Mouse (Mus musculus) heart, embryonic 14.5 days (tissue): ENCODE results near the gene Hmg20a. TPM values are rescaled to one million over a fixed set of nuclear protein-coding genes. Genes with fewer than 3 reads are reported as not detected.

Experiments used
- ATAC-seq: fragments of 200-750 bp; cut with Nextera tagmentation; 2 replicates; pipeline ENCODE4 v1.8.0; 2017; ENCODE audit warnings: low read depth, moderate TSS enrichment; ENCODE audit not compliant: insufficient number of reproducible peaks, insufficient read depth, low FRiP score
- H3K27ac ChIP-seq, 2 experiments: fragments of 200-500 bp in 1 of 2; fragments of 300-500 bp in 1 of 2; sonication (generic) in 1 of 2; replicated peaks in 1 of 2; 2 replicates each; pipeline ENCODE4 v1.5.1; 2012 to 2014; ENCODE audit warnings: low read depth in 2 of 2, low read length in 2 of 2, control low read depth in 1 of 2, mild to moderate bottlenecking in 1 of 2, mixed read lengths in 1 of 2; ENCODE audit not compliant: control insufficient read depth in 1 of 2, insufficient read depth in 1 of 2
- H3K27me3 ChIP-seq: fragments of 300-500 bp; sonication (generic); 2 replicates; pipeline ENCODE4 v1.6.1; 2014; ENCODE audit warnings: mild to moderate bottlenecking, low read length, control low read depth; ENCODE audit not compliant: control insufficient read depth, insufficient read depth
- H3K36me3 ChIP-seq: fragments of 300-500 bp; sonication (generic); 2 replicates; pipeline ENCODE4 v1.6.1; 2014; ENCODE audit warnings: mild to moderate bottlenecking, control low read depth, low read length, mixed read lengths; ENCODE audit not compliant: control insufficient read depth, insufficient read depth
- H3K4me1 ChIP-seq, 2 experiments: fragments of 200-500 bp in 1 of 2; fragments of 300-500 bp in 1 of 2; sonication (generic) in 1 of 2; 2 replicates each; pipeline ENCODE4 v1.6.1; 2012 to 2014; ENCODE audit warnings: low read length in 2 of 2, control low read depth in 1 of 2, mixed read lengths in 1 of 2; ENCODE audit not compliant: control insufficient read depth in 2 of 2, insufficient read depth in 2 of 2
- H3K4me2 ChIP-seq: fragments of 300-500 bp; sonication (generic); 2 replicates; pipeline ENCODE4 v1.6.1; 2014; ENCODE audit warnings: mild to moderate bottlenecking, low read length
- H3K4me3 ChIP-seq, 2 experiments: fragments of 200-500 bp in 1 of 2; fragments of 300-500 bp in 1 of 2; sonication (generic) in 1 of 2; 2 replicates each; pipeline ENCODE4 v1.5.1; 2012 to 2014; ENCODE audit warnings: low read length in 2 of 2, mild to moderate bottlenecking in 2 of 2, control low read depth in 1 of 2, low read depth in 1 of 2, moderate library complexity in 1 of 2; ENCODE audit not compliant: control insufficient read depth in 1 of 2, insufficient read depth in 1 of 2
- H3K9ac ChIP-seq: fragments of 300-500 bp; sonication (generic); 2 replicates; pipeline ENCODE4 v1.6.1; 2014; ENCODE audit warnings: mild to moderate bottlenecking, low read length
- H3K9me3 ChIP-seq: fragments of 300-500 bp; sonication (generic); 2 replicates; pipeline ENCODE4 v1.6.1; 2016; ENCODE audit warnings: low read length, control low read depth; ENCODE audit not compliant: control insufficient read depth
- WGBS: fragments of 180-500 bp; shearing (Covaris S2); extraction: QIAGEN DNeasy Blood & Tissue Kit; methylation state at CpG from one replicate; pipeline ENCODE4 v1.1.7; 2014; 5-methylcytosine and 5-hydroxymethylcytosine counted together
- polyA plus RNA-seq: library from polyadenylated mRNA; unstranded; fragments of >200 nt; fragmentation: Nextera tagmentation; extraction: Ambion mirVana; gene quantifications from 2 replicates; pipeline ENCODE4 v1.2.1, GENCODE M21; 2014

Gene Hmg20a
- polyA plus RNA-seq, 1 experiment from 2014 or later, result 58.5 TPM

DNA sequence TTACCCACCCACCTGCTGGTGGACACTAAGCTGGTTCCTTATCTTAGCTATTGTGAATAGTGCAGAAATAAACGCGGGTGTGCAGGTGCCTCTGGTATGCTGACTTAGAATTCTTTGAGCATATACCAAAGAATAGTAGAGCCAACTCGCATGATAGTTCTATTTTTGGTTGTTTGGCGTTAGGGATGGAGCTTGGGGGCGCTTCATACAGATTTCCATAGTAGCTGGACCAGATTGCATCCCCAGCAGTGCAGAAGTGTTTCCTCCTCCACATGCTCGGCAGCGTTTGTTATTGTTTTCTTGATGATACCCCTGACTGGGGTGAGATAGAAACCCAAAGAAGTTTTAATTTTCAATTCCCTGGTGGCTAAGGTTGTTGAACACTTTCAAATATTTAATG, 21.3 kb downstream of the Hmg20a start:
- H3K36me3 ChIP-seq, result no peaks in the 10 kb centered on the region
- H3K4me2 ChIP-seq, result no peak overlapping the region
- no peak for ATAC-seq

DNA sequence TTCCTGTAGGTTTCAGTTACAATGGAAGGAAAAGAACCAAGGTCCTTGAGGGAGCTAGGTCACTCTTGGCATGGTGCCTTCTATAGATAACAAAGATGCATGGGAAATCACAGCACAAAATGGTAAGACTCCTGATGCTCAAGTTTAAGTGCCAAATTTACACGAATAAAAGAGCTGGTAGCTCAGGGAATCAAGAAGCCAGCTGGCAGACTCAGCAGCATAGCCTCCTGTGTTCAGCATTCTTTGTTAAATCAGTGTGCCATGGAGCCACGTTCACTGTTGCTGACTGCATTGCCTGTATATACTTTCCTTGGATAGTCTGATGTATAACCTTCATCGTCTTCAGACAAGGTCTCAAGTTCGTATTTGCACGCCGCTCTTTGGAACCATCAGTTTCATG, 33.2 kb downstream of the Hmg20a start:
- WGBS, result 81% methylated on average over 6 of the region's 6 CpGs
- no peak overlapping the region for H3K4me2 ChIP-seq
- peaks cover 0 to 8% of the 10 kb centered on the region in 2 experiments; a peak in 2 of 4 replicates for H3K4me1 ChIP-seq
- no peaks in the 10 kb centered on the region for H3K9me3 ChIP-seq
- no peak overlapping the region for H3K9ac ChIP-seq
- no peak overlapping the region for H3K27ac ChIP-seq
- no peaks in the 10 kb centered on the region for H3K27me3 ChIP-seq
- ATAC-seq, result no peak
- peaks cover 6% of the 10 kb centered on the region; the same call in 1 of the 2 replicates for H3K36me3 ChIP-seq
- H3K4me3 ChIP-seq, result no peak overlapping the region

More for the DNA sequence above, 21.3 kb downstream of the Hmg20a start:
- Histone ChIP-seq H3K27ac (no peak overlapping the region), H3K27me3 (no peaks in the 10 kb centered on the region), H3K9me3 (no peaks in the 10 kb centered on the region), H3K4me3 (no peak overlapping the region), H3K9ac (no peak overlapping the region), H3K4me1 (peaks cover 0 to 9% of the 10 kb centered on the region in 2 experiments; a peak in 1 of 4 replicates)
- WGBS, result 30% methylated on average over 7 of the region's 7 CpGs

DNA sequence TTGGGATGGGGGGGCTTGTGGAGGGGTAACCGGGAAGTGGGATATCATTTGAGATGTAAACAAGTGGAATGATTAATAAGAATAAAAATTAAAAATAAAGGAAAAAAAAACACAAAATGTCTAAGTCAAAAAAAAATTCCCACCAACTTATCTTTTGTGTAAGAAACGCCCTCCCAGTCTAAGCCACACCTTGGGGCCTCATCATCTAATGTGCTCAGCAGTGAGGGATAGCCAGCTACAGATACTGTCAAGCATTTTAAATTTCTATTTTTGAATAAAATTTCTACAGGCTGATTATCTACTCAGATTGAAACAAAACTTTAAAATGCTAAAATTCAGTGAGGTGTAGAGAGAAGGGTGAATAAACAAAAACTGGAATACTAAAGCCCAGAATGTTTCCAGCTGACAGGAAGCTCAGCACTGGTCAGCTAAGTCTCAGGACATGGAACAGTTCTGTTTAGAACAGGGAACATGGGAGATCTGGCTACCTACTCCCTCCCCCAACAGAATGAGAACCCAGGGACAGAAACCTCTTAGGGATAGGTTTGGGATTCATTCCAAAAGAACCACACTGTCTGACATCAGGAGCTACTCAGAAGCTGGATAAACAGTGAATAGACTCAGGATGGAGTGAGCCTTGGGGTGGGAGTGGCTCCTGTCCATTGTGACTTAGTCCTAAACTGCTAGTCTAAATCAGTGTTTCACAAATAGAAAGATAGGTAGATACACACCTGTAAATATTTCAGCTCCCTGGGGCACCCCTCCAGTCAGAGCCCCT, 34.8 kb downstream of the Hmg20a start:
- H3K27me3 ChIP-seq, result no peaks in the 10 kb centered on the region
- no peaks in the 10 kb centered on the region for H3K9me3 ChIP-seq
- H3K36me3 ChIP-seq, result peaks cover 6% of the 10 kb centered on the region; the same call in 1 of the 2 replicates
- H3K4me3 ChIP-seq, result no peak overlapping the region
- 77% methylated on average over 2 of the region's 2 CpGs for WGBS
- H3K4me2 ChIP-seq, result no peak overlapping the region
- peaks cover 0 to 8% of the 10 kb centered on the region in 2 experiments; a peak in 2 of 4 replicates for H3K4me1 ChIP-seq
- ATAC-seq, result no peak
- no peak overlapping the region for H3K27ac ChIP-seq
- H3K9ac ChIP-seq, result no peak overlapping the region

DNA sequence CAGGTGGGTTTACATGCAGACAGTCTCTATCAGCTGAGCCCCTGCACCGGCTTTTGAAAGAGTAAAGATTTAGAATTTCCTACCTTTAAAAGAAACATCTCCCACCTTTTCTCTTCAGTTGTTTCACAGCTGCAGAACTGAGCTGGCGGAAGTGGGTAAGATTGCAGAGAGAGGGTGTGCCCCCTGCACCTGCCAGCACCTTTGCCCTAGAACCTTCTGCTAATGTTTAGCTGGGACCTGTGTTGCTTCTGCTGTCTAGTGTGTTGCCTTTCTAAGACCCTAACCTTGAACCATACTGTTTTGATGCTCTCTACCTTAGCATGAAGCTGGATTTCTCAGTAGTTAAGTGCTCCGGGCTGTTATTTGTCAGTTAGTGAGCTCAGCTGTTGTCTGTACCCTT, 38.0 kb downstream of the Hmg20a start:
- ATAC-seq, result no peak
- no peak overlapping the region for H3K4me2 ChIP-seq
- no peak overlapping the region for H3K4me3 ChIP-seq
- no peak overlapping the region for H3K9ac ChIP-seq
- H3K36me3 ChIP-seq, result peaks cover 6% of the 10 kb centered on the region; the same call in 1 of the 2 replicates
- H3K9me3 ChIP-seq, result no peaks in the 10 kb centered on the region
- H3K27me3 ChIP-seq, result no peaks in the 10 kb centered on the region
- H3K4me1 ChIP-seq, result peaks cover 2 to 8% of the 10 kb centered on the region in 2 experiments; a peak in 2 of 4 replicates
- WGBS, result 90% methylated on average over 3 of the region's 3 CpGs
- H3K27ac ChIP-seq, result no peak overlapping the region

DNA sequence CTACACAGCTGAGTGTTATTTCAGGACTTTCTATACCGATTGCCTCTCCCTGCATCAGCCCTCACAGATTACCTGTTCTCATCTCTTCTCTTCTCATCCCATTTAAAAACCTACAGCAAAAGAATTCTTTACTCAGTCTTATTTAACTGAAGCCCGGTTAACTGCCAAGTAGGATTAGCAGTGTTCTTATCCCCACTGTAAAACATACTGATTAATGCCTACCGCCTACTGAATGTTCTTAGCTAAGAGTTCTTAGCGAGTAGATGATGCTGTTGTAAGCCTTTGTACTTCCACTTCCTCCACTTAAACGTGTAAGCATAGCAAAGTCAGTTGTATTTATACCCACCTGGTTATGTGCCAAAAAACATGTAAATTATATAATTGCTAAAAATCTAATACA, 42.6 kb downstream of the Hmg20a start:
- ATAC-seq, result no peak
- no peak overlapping the region for H3K4me3 ChIP-seq
- 71% methylated on average over 5 of the region's 5 CpGs for WGBS
- H3K36me3 ChIP-seq, result no peaks in the 10 kb centered on the region
- no peak overlapping the region for H3K4me2 ChIP-seq
- peaks cover 17 to 34% of the 10 kb centered on the region in 2 experiments for H3K4me1 ChIP-seq
- no peak overlapping the region for H3K27ac ChIP-seq
- no peak overlapping the region for H3K9ac ChIP-seq
- no peaks in the 10 kb centered on the region for H3K9me3 ChIP-seq
- H3K27me3 ChIP-seq, result no peaks in the 10 kb centered on the region

DNA sequence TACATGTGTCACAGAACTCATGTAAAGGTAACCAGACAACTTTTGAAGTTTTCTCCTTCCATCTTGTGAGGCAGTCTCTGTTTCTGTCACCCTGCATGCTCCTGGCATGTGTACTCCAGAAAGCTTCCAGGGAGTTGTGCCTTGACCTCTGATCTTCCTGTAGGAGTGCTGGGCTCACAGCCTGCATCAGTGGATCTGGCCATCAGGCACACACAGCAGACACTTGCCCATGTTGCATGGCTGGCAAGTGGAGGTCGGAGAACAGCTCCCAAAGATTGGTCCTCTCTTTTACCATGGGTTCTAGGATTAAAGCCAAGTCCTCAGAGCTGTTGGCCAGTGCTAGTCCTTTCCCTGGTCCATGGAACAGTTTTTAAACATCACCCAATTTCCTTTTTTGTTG, 44.2 kb downstream of the Hmg20a start:
- Histone ChIP-seq H3K36me3 (peaks cover 6% of the 10 kb centered on the region), H3K9ac (no peak overlapping the region), H3K27ac (0 out of 4 replicates have a peak overlapping the region, but pooled peaks of 1 of the 2 experiments have one; percentile 2), H3K27me3 (no peaks in the 10 kb centered on the region), H3K9me3 (no peaks in the 10 kb centered on the region), H3K4me1 (peaks cover 21 to 39% of the 10 kb centered on the region in 2 experiments), H3K4me2 (no peak overlapping the region), H3K4me3 (no peak overlapping the region)
- no peak for ATAC-seq
- 72% methylated on average over 1 of the region's 1 CpGs for WGBS

DNA sequence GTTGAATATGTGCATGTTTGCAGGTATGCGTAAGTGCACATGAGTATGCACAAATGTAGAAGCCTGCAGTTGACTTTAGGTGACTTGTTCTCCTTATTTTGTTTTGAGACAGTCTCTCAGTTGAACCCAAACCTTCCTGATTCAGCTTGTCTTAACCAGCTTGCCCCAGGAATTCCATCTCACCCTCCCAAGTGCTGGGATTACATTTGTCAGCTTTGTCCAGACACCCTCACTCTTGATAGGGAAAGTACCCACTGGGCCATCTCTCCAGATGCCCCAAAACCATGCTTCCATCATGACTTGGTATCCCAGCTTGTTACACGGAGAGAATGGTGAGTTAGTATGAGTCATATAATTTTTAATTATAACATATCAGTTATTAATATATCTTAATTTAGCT, 44.6 kb downstream of the Hmg20a start:
- 74% methylated on average over 2 of the region's 2 CpGs for WGBS
- no peak overlapping the region for H3K4me2 ChIP-seq
- H3K9me3 ChIP-seq, result no peaks in the 10 kb centered on the region
- H3K27ac ChIP-seq, result peak overlapping the region; percentile 22 to 55; a peak in 2 of 4 replicates
- peaks cover 11% of the 10 kb centered on the region for H3K36me3 ChIP-seq
- peaks cover 21 to 39% of the 10 kb centered on the region in 2 experiments for H3K4me1 ChIP-seq
- H3K9ac ChIP-seq, result no peak overlapping the region
- no peak overlapping the region for H3K4me3 ChIP-seq
- ATAC-seq, result no peak
- H3K27me3 ChIP-seq, result no peaks in the 10 kb centered on the region
